In the genomic region with DNA sequence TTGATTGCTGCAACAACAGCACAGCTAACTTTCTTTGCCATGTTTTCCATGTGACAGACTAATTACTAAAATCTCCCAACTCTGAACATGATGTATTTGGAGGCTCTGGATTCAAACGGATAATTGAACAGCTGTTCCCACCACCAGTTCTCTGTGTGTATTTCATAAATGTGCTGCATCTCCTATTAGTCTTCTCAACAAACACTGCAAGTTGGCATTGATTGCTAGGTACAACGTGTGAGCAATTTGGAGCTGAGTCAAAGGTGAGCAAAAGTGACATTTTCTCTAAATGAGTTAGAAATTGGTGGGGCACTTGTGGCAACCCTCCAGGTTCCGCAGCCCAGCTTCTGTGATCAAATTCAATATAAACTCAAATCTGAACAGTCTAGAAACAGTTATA, we compare ENCODE assay signal across 13 mouse cellular contexts.
A peak's percentile ranks its signal among the peaks of the same experiment; 100 is the strongest.
DNase-seq lines count a peak whose midpoint lies in the region.
"Had no signal": no experiment of that assay in that cellular context is flagged by ENCODE, and none has a peak within 500 bp of the region (broad histone marks: within the 10 kb centered on the region; RNA-seq: fewer than 3 reads in every experiment).

No protein-coding gene starts in this region.

- intact Hi-C loops in left cerebral cortex, postnatal 4 days (cut with DNase I) = no loop called here
- intact Hi-C loops in left cerebral cortex, postnatal 36 days (cut with DNase I) = no loop called here

- peak; percentile 50 to 58 for DNase-seq in cerebellum, postnatal 10 days
- no peak for DNase-seq in cerebellum, postnatal 4 days (ENCODE audit: low spot score in 2 of 2)
- DNase-seq in left cerebral cortex, postnatal 4 days = peak; percentile 13
- DNase-seq in left cerebral cortex, postnatal 36 days (ENCODE audit: low spot score in 2 of 2) = no peak
- DNase-seq in layer of hippocampus, adult 18-20 months (ENCODE audit: low spot score in 2 of 2) = peak; percentile 56 to 83
- peak; percentile 35 to 42 for DNase-seq in layer of hippocampus, postnatal 36 days
- DNase-seq in gastrocnemius, postnatal 10 days = no peak
- DNase-seq in natural killer cell, adult 2 months (ENCODE audit: low spot score in 2 of 2) = no peak
- DNase-seq: cerebellum, postnatal 36 days; gastrocnemius, postnatal 36 days; retina, postnatal 1 day; spleen, adult 18-20 months; thymus, adult 2 months had no signal

Comparison
In these comparisons a context has a peak if more than half of its experiments do, and no peak if none do; other contexts are left out.
1. DNase-seq: peak in cerebellum, postnatal 10 days (2 of 2), left cerebral cortex, postnatal 4 days (single experiment), layer of hippocampus, adult 18-20 months (2 of 2) and layer of hippocampus, postnatal 36 days (2 of 2); none in cerebellum, postnatal 4 days (0 of 2), left cerebral cortex, postnatal 36 days (0 of 2), gastrocnemius, postnatal 10 days (single experiment) and natural killer cell, adult 2 months (0 of 2).